Mouse (Mus musculus) testis, adult 2 months (tissue): Measurements from ENCODE around the gene Gmeb1.
"Not testable (repeated sequence)": the region's sequence is repeated elsewhere in the genome, so short reads cannot be mapped to it uniquely, and the experiment has no call there.

Source experiments
- CTCF ChIP-seq: fragments of 200-500 bp; IDR thresholded peaks from 2 replicates; pipeline ENCODE4 v1.5.1; 2012; ENCODE audit warnings: low read depth, mild to moderate bottlenecking, inconsistent platforms, low read length, moderate library complexity; ENCODE audit not compliant: control insufficient read depth, insufficient read depth, insufficient replicate concordance
- POLR2A ChIP-seq: fragments of 200-500 bp; IDR thresholded peaks from 2 replicates; pipeline ENCODE4 v1.6.1; 2012; ENCODE audit warnings: low read depth, mild to moderate bottlenecking, inconsistent platforms, low read length, moderate library complexity; ENCODE audit not compliant: control insufficient read depth

DNA sequence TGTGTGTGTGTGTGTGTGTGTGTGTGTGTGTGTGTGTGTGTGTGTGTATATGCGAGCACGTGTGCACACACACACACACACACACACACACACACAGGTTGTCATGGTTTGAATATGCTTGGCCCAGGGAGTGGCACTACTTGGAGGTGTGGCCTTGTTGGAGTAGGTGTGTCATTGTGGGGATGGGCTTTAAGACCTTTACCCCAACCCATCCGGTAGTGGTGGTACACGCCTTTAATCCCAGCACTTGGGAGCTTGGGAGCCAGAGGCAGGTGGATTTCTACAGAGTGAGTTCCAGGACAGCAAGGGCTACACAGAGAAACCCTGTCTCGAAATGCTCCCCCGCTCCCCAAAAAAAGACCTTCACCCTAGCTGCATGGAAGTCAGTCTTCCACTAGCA, 43.0 kb downstream of the Gmeb1 start:
- not testable (repeated sequence) for TF ChIP-seq CTCF, POLR2A
